Mouse (Mus musculus) thymus, adult 18-20 months (tissue): ENCODE data around the gene Ss18l2.

Source experiments
- DNase-seq, 2 experiments: peaks; one replicate each; pipeline ENCODE4 v3.0.0; 2022; ENCODE audit warnings: mixed read lengths in 2 of 2

Ss18l2 gene

DNA sequence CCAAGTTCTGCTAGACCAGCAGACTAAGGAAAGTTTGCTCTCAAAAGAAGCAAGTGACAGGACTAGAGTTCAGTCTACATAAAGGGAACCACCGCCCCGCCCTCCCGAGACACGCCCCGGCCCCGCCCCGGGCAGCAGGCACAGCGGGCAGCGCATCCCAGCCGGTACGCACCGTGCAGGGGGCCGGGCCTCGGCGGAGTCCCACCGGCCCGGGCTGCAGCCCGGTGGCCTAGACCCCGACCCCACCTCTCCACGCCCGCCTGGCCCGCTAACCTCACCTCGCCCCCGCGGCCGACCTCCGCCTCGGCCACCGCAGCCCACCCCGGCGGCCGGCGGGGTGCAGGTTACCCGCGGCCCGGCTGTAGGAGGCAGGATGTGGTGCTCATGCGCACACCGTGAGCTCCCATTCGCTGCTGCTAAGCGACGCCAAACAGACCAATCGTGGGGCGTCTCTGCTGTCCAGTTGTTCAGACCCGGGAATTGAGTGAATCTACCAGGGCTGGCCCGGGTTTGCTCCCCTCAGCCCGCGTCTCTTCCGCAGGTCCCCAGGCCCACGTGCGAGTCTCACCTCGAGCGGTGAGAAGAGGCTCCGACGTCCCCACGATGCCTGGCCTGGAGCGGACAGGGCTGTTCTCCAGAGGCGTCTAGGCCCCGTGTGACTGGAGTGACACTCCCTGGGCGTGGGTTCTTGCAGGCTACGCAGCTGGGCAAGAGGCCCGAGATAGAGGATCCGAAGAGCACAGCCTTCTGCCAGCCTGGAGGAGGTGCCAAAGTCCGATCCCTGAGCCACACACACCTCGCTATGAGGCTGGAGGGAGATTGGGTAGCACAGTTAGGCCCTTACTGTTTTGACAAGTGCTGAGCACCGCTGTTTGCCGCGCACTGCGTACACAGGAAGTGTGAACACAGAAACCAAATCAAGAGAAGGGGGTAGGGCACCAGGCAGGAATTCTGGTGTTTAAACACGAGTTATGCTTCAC is 5.2 kb upstream of the Ss18l2 start, which contains the start of gene Sec22c:
Gene Sec22c (minus strand): TSS at position 845 of the 980 bp plus-strand sequence.
- DNase-seq = peak; percentile 84 to 87

DNA sequence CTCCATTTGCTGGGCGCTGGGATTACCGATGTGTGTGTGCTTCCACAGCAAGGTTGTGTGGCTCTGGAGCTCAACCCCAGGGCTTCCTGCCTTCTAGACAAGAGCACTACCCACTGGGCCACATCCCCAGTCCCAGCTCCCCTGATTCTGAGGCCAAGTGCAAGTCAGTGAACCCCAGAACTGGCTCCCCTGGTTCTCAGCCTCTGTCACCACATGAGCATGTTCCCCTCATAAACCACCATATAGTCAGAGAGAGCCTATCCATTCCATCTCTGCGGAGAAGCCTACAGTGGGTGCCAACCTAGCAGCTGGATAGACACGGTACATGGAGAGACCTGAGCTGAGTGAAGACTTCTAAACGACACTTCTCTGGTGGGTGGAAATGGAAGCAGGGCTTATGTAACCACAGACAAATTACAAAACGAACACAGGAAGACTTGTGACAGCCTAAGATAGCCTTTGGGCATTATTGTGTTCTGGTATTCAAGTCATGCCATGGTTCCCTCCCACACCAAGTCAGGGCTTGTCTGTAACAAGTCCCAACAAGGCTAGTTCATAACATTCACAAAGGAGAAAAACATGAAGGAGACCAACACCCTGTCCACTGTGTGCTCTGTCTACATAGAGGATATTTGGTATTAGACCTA is 4.0 kb upstream of the Ss18l2 start:
- no peak for DNase-seq

DNA sequence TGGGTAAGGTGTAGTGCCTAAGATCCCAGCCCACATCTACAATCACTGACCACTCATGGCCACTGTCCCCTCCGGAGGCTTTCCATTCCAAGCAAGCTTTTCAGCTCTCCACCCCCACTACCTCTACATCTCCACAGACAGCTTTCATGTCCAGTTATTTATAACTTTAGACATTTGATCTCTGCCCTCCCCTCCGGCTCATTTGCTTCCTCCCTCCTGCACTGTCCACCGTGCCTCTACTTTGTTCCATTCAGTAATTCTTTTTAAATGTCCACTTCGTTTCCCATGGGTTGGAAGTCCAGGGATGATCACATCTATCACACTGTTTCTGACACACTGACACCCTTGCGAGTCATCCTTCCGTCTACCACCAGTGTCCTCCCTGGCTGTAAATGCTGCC is 2.3 kb upstream of the Ss18l2 start:
- DNase-seq = no peak

DNA sequence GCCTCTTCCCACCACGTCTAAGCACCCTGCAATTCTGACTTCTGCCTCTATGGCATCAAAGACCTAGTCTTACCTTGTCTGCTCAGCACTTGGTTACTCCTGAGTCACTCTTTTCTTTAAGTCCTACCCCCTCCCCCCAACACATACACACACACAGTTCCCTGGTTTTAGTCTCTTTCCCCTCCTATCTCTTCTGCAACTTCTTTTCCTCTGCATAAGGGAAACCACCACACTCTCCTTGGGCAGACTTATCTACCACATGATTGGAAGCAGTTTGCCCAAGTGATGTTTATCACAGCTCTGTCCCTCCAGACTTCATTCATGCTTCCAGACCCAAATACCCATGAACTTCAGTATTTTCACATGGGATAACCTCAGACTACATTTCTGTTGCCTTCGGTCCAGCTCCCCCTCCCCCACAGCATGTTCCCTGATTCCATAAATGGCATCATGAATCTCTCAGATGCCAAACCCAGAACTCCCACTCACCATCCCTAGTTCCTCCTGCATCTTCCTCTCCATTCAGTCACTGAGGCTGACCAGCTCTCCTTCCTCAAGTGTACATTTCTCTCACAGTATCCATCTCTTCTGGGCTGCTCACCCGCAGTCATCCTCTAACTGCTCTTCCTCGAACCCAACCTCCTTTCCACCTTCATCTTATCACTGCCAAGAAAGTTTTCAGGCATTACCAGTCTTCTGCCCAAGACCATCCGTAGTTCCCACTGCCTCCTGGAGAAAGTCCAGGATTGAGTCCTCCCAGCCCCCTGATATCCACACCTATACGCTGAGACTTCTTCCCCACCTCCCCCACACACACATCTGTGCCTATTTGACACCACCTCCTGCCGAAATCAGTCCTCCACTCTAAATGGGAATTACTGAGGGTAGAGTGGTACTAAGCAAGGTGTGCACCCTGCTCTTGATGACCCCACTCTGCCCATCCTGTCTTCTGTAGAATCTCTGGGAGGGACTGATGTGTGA is 1.3 kb upstream of the Ss18l2 start:
- DNase-seq = no peak

- no peak for DNase-seq
Measured at GRCm38 (mm10) chr9:121710584-121710975, 451 bp downstream of the Ss18l2 start.

- DNase-seq = no peak
Measured at GRCm38 (mm10) chr9:121717048-121717447, 6.9 kb downstream of the Ss18l2 start.

DNA sequence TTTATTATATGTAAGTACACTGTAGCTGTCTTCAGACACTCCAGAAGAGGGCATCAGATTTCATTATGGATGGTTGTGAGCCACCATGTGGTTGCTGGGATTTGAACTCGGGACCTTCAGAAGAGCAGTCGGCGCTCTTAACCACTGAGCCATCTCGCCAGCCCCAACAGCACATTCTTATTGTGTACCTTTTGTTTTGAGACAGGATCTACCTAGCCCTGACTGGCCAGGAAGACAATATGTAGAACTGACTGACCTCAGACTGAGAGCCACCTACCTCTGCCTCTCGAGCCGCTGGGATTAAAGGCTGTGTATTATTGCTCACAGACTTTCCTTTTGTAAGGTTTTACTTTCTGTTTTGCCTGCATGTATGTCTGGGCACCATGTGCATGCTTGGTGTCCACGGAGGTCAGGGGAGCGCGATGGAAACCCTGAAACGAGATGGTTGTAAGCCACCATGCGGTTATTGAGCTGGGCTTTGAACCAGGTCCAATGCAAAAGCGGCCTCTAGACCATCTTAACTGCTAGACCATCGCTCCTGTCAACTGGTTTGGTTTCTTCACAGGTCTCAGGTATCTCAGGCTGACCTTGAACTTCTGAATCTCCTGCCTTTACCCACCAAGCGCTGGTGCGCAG is 8.1 kb downstream of the Ss18l2 start:
- no peak for DNase-seq

DNA sequence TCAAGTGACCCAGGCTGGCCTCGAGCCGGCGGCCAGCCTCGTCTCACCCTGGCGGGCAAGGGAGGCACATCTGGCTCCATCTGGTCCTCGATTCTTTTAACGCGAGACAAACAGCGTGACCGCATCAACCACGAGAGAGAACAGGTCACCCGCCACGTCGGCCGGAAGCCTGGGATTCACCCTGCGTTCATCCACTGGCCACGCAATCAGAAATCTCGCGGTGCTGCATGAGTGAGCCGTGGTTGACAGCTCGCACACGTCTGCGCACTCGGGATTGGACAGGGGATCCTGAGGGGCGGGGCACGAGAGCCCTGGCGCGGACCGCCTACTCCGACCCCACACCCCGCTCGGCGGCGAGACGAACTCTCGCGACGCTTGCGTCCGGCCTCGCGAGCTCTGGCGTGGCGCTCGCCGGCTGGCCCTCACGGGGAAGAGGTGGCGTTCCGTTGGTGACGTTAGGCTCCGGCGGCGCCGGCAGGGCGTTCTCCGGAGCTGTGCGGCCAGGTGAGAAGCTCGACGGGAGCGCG is 8.7 kb downstream of the Ss18l2 start, which contains the start of gene Nktr:
Gene Nktr (plus strand): TSS at position 378 of the 527 bp plus-strand sequence.
- peak; percentile 95 to 97 for DNase-seq

- DNase-seq = peak in 1 of 2 experiments; percentile 33
Measured at GRCm38 (mm10) chr9:121719347-121720331, 9.5 kb downstream of the Ss18l2 start.

DNA sequence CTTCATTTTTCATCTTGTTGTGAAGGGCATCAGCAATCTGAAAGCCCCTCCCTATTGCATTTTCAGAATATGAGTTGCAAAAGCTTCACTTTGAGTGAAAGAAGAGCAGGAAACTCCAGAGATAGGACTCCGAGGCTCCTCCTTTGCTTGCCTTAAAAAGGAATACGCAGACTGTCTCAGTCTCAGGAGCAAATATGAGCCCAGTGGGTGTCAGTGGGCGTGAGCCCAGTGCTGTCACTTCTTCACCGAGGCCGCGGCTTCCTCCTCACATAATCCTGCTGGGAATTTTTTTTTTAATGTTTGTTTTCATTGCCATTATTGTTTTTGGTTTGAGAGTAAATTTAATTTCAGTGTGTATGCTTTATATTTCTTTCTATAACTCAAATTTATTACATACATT is 30.4 kb downstream of the Ss18l2 start:
- no peak for DNase-seq

DNA sequence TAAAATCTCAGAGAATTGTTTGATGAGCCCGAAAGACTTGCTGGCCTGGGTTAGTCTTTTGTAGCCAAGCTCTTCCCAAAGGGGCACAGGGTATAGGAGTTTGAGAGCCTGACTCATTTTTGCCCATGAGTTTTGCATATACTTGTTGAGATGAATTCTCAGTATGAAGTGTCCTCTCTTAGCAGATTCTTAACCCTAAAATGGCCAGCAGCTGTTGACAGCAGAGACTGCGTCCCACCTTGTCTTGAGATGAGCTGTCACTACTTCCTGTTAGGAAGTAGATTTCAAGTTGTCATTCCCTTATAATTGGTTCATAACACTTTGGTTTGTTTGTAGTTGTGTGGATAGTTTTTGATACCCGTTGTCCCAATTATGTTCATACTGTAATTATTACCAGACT is 31.0 kb downstream of the Ss18l2 start:
- no peak for DNase-seq

GRCm38 (mm10) chr9:121744051-121744450 is 33.9 kb downstream of the Ss18l2 start:
- DNase-seq = no peak

DNA sequence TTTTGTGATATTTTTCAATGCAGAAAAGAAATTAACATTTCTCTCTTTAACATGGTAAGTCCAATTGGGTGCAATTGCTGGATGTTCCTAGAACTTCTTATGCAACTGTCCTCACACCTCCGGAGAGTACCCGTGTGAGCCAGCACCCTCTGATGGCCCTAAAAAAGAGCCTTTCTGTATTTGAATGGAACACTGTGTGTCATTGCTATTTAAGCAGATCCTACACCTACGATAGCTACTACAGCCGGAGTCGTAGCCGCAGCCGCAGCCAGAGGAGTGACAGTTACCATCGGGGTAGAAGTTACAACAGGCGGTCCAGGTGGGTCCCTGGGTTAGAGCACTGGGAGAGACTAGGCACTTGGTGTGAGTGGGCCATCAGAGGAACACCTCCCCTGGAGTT is 42.6 kb downstream of the Ss18l2 start:
- DNase-seq = no peak

- DNase-seq = no peak
Measured at GRCm38 (mm10) chr9:121754624-121755023, 44.5 kb downstream of the Ss18l2 start.

DNA sequence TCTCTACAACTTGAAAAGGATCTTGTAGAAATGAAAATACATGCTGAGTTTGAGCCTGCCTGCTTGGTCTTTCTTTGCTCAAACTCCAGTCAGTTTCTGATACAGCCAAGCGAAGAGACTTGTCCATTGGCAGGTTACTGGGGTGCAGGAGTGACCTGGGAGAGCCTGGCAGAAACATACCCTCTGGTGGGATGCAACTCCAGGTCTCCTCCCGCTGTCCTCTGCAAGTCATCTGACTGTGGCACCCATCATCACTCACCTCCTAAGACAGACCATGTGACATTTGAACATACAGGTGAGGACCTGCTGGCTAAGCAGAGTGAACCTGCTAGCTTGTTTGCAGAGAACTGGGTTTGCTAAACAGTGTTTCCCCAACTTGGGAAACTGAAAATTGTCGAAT is 46.7 kb downstream of the Ss18l2 start:
- DNase-seq = no peak

DNA sequence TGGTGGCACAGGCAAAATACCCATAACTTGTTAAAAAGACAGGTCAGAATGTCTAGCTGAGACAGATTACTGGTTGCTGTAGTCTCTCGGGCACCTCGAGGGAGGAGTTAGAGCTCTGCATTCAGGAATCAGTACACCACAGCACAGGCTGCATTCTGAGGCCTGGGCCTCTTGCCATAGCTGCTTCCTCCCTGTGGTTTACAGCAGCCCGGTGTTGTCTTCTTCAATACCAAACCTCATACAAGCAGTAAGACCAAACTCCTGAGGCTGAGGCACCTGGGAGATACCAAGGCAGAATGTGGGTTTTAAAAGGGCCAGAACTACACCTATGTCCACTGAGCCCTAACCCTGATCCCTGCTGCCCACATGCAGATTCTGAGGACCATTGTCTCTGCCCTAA is 47.3 kb downstream of the Ss18l2 start:
- DNase-seq = no peak

GRCm38 (mm10) chr9:121757835-121758814 is 48.0 kb downstream of the Ss18l2 start:
- no peak for DNase-seq

DNA sequence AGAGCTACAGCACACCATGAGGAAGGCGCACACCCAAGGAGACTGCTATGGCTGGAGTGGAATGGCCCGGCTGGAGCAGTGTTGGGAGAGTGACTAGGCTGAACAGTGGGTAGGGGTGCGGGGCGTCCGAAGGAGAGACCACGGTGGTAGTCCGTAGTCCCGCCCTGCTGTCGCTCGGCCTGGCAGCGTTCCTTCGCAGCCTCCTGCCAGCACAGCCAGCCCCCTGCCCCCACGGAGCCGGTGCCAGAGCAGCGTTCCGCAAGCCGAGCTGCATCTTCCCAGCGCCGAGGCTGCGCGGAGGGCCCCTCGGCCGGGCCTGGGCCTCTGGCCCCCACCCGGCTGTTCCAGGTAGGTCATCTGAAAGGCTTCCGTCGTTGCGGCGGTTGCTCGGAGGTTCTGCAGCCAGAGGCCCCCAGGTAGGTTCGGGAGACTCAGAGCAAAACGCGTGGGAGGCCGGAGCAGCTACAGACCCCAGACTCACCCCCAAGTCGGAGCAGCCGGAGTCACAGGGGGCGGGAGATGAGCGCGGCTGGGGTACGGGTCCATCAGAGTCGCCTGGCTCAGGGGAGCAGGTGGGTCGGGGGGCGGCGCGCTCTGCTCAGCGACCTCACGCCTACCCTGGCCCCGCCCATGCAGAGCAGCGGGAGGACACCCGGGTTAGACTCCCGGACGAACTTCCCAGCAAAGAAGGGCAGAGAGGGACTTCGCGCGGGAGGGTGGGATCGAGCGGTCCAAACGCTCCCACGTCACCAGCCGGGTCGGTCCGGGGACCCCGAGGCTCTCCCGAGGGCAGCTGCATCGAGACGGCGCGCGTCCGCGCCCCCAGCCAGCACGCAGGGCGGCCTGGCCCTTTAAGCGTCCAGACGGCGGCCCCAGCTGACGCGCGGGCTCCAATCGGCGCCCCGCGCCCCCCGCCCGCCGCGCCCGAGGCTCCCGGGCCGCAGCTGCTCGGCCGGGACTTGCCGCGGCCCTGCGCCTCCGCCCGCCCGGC is 49.3 kb downstream of the Ss18l2 start, which contains the start of gene Zfp651:
Gene Zfp651 (plus strand): TSS at position 240 of the 991 bp plus-strand sequence.
- DNase-seq = no peak
